Mouse (Mus musculus): ENCODE data around the gene Blvrb. TPM values are rescaled to one million over a fixed set of nuclear protein-coding genes. Genes with fewer than 3 reads are reported as not detected.

Gene Blvrb
- polyA plus RNA-seq (2014; fragmentation: Nextera tagmentation; extraction: Ambion mirVana) = 34.4 and 38.0 TPM in 2 replicates

DNA sequence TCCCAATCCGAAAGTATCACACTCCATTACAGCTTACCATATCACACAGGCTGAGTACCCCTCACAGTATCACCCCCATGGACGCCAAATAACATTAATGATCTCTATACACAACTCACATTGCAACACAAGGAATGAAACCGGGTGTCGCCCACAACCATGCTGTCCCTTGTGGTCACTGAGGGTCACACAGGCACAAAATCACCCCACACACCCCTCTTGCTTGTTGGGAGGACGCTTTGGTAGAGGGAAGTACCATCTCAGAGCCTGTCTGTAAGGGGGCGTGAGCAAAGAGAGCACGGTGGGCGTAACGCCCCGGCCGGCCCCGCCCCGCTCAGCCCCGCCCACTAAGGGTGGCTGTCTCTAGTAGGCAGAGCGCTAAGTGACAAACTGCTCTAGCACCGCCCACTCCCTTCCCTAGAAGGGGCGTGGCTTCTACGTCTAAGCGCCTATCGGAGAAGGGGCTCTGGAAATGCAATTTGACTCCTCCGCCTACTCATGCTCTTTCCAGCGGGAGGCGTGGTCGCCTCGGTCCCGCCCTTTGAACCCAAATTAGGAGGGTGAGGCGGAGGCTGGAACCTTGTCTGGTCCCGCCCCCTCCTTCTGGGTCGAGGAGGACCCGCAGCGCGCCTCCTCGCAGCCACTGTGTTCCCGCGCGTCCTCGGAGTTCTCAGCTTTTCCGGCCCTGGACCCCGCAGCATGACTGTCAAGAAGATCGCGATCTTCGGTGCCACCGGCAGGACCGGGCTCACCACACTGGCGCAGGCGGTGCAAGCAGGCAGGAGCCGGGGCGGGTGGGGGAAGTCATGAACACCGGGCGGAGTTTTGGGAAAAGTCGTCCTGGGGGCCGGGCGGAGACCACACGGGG lies at the start of gene Blvrb, which contains the start of gene Sptbn4:
Gene Blvrb, plus strand, starts transcription at position 560 of the 868 bp plus-strand sequence.
Gene Sptbn4, minus strand, starts transcription at position 268 of the 868 bp plus-strand sequence.
- Histone ChIP-seq H3K4me1 (replicated peaks; ENCODE audit: control insufficient read depth, insufficient read depth, low read length) (peaks cover 10% of the 10 kb centered on the region; the same call in 1 of the 2 replicates), H3K27ac (ENCODE audit: low read depth, low read length) (0 out of 2 replicates have a peak within 1 kb of the TSS, but pooled peaks have one; percentile 3), H3K9ac (ENCODE audit: low read length) (peak within 1 kb of the TSS; percentile 64), H3K4me3 (ENCODE audit: low read depth, low read length) (peak within 1 kb of the TSS; percentile 54), H3K9me3 (ENCODE audit: control insufficient read depth, low read length) (no peaks in the 10 kb centered on the region; the same call in 1 of the 2 replicates), H3K27me3 (ENCODE audit: control insufficient read depth, insufficient read depth, low read length) (peaks cover 26% of the 10 kb centered on the region), H3K36me3 (ENCODE audit: control insufficient read depth, insufficient read depth, low read length) (no peaks in the 10 kb centered on the region), H3K4me2 (ENCODE audit: low read depth, low read length, severe bottlenecking) (peak within 1 kb of the TSS; percentile 93)
- WGBS = under 1% methylated on average over 53 of the region's 54 CpGs
- DNase-seq (ENCODE audit: low spot score) = peak; percentile 98
- ATAC-seq (replicated peaks; ENCODE audit: low FRiP score) = peak; percentile 97

DNA sequence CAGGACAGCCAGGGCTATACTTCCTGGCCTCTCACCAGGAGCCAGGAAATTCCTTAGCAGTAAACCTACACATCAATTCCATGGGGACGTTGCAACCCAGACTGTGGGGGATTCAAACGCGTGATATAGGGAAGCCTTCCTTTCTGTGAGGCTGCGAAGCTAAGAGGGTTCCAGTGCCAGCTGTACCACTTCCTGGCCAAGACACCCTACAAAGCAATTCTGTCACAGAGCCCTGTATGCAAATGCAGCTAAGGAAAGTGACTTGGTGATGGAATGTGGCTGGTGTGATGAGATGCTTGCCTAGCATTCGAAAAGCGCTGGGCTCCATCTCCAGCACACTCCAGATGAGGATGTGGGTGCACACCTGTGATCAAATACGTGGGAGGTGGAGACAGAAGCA lies 47.2 kb upstream of the Blvrb start:
- H3K4me1 ChIP-seq (replicated peaks; ENCODE audit: control insufficient read depth, insufficient read depth, low read length) = peaks cover 9% of the 10 kb centered on the region
- WGBS = 82% methylated on average over 7 of the region's 7 CpGs
- DNase-seq (ENCODE audit: low spot score) = no peak
- no peak overlapping the region for H3K9ac ChIP-seq (ENCODE audit: low read length)
- H3K27me3 ChIP-seq (ENCODE audit: control insufficient read depth, insufficient read depth, low read length) = peaks cover 60% of the 10 kb centered on the region
- H3K27ac ChIP-seq (ENCODE audit: low read depth, low read length) = no peak overlapping the region
- H3K36me3 ChIP-seq (ENCODE audit: control insufficient read depth, insufficient read depth, low read length) = no peaks in the 10 kb centered on the region
- no peak for ATAC-seq (replicated peaks; ENCODE audit: low FRiP score)
- H3K9me3 ChIP-seq (ENCODE audit: control insufficient read depth, low read length) = peaks cover 5% of the 10 kb centered on the region; the same call in 1 of the 2 replicates
- no peak overlapping the region for H3K4me2 ChIP-seq (ENCODE audit: low read depth, low read length, severe bottlenecking)
- no peak overlapping the region for H3K4me3 ChIP-seq (ENCODE audit: low read depth, low read length)

DNA sequence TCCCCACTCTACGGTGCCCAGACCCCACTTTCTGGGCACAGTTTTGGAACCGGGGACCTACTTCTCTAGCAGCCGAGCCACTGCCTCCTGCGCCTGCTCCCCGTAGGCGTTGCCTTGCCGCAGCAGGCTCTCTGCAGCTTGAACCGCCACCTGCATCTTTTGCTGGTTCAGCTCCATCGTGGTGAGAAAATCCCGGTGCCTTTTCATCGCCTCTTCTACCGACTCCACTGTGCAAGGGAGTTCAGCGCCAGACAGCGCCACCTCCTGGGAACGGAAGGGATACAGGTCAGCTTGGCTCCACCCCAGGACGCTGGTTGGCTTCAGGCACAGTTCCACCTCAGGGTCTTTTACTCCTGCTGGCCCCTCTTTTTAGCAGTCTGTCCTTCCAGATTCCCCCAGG lies 45.1 kb upstream of the Blvrb start:
- peaks cover 56% of the 10 kb centered on the region for H3K27me3 ChIP-seq (ENCODE audit: control insufficient read depth, insufficient read depth, low read length)
- no peak for ATAC-seq (replicated peaks; ENCODE audit: low FRiP score)
- no peak overlapping the region for H3K4me2 ChIP-seq (ENCODE audit: low read depth, low read length, severe bottlenecking)
- WGBS = 5% methylated on average over 16 of the region's 16 CpGs
- H3K27ac ChIP-seq (ENCODE audit: low read depth, low read length) = no peak overlapping the region
- H3K9me3 ChIP-seq (ENCODE audit: control insufficient read depth, low read length) = peaks cover 5% of the 10 kb centered on the region; the same call in 1 of the 2 replicates
- no peaks in the 10 kb centered on the region for H3K4me1 ChIP-seq (replicated peaks; ENCODE audit: control insufficient read depth, insufficient read depth, low read length)
- H3K4me3 ChIP-seq (ENCODE audit: low read depth, low read length) = no peak overlapping the region
- no peak overlapping the region for H3K9ac ChIP-seq (ENCODE audit: low read length)
- no peaks in the 10 kb centered on the region for H3K36me3 ChIP-seq (ENCODE audit: control insufficient read depth, insufficient read depth, low read length)
- DNase-seq (ENCODE audit: low spot score) = peak; percentile 84

DNA sequence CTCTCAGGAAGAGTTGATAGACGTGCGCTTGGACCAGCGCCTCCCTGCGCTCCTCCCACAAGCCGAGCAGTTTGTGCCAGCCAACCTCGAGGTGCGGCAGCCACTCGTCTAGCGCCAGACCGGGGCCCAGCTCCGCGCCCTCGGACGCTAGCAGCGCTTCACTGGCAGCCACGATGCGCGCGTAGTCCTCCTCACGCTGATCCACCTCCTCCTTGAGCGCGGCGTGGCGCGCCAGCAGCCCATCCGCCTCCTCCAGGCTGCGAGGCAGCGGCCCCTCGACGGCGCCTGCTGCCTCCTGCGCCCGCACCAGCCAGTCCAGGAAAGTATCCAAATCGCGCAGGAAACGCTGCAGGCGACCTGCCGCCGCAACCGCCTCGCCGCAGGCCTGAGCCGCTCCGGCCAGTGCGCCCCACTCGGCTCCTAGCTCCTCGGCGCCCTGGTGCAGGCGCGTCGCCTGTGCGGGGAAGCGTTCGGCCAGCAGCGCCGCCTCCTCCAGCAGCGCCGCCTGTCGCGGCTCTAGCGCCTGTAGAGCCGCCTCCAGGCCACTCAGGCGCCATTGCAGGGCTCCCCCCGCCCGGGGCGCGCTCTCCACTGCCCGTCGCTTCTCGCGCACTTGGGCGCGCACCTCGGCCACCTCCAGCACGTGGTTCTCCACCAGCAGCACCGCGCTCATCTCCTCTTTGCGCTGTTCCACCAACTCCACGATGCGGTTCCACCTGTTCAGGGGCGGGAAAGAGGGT lies 43.4 kb upstream of the Blvrb start:
- ATAC-seq (replicated peaks; ENCODE audit: low FRiP score) = no peak
- DNase-seq (ENCODE audit: low spot score) = peak; percentile 55
- Histone ChIP-seq H3K9ac (ENCODE audit: low read length) (no peak overlapping the region), H3K4me2 (ENCODE audit: low read depth, low read length, severe bottlenecking) (peak overlapping the region; percentile 21; the same call in 1 of the 2 replicates), H3K36me3 (ENCODE audit: control insufficient read depth, insufficient read depth, low read length) (no peaks in the 10 kb centered on the region), H3K4me3 (ENCODE audit: low read depth, low read length) (no peak overlapping the region), H3K27me3 (ENCODE audit: control insufficient read depth, insufficient read depth, low read length) (peaks cover 66% of the 10 kb centered on the region), H3K9me3 (ENCODE audit: control insufficient read depth, low read length) (peaks cover 5% of the 10 kb centered on the region; the same call in 1 of the 2 replicates), H3K4me1 (replicated peaks; ENCODE audit: control insufficient read depth, insufficient read depth, low read length) (peaks cover 2% of the 10 kb centered on the region), H3K27ac (ENCODE audit: low read depth, low read length) (no peak overlapping the region)
- WGBS = 8% methylated on average over 81 of the region's 81 CpGs

DNA sequence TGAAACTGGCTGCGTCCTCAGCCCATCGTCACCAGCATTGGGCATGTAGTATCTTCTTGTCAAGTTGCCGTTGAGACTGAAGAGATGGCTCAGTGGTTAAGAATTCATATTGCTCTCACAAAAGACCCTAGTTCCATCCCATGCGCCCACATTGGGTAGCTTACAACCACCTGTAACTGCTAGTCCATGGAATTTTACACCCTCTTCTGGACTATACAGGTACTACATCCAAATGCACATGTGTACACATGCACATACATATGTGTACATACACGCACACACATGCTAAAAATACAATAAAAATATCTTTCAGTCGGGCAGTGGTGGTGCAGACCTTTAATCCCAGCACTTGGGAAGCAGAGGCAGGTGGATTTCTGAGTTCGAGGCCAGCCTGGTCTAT lies 41.3 kb upstream of the Blvrb start:
- no peaks in the 10 kb centered on the region for H3K36me3 ChIP-seq (ENCODE audit: control insufficient read depth, insufficient read depth, low read length)
- ATAC-seq (replicated peaks; ENCODE audit: low FRiP score) (no peak), DNase-seq (ENCODE audit: low spot score) (no peak)
- H3K4me1 ChIP-seq (replicated peaks; ENCODE audit: control insufficient read depth, insufficient read depth, low read length) = peaks cover 2% of the 10 kb centered on the region
- H3K27ac ChIP-seq (ENCODE audit: low read depth, low read length) = no peak overlapping the region
- H3K9me3 ChIP-seq (ENCODE audit: control insufficient read depth, low read length) = peaks cover 5% of the 10 kb centered on the region; the same call in 1 of the 2 replicates
- H3K9ac ChIP-seq (ENCODE audit: low read length) = no peak overlapping the region
- H3K4me3 ChIP-seq (ENCODE audit: low read depth, low read length) = no peak overlapping the region
- WGBS = 83% methylated on average over 7 of the region's 7 CpGs
- no peak overlapping the region for H3K4me2 ChIP-seq (ENCODE audit: low read depth, low read length, severe bottlenecking)
- H3K27me3 ChIP-seq (ENCODE audit: control insufficient read depth, insufficient read depth, low read length) = peaks cover 66% of the 10 kb centered on the region

DNA sequence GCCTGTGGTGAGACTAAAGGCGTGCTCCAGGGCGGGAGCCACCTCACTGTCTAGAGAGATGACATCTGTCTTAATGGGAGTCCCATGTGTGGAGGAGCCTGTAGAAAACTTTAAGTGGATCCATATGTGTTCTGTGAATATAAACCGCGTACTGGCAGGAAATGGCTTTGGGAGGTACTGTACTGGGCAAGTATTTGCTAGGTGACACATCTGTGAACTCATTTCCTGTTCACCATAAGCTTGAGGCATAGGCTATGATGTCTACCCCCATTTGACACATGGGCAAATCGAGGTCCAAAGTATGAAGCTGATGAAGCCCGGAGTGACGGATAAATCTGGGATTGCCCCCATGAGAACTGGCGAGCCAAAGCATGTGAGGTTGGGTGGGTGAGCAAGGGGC lies 40.0 kb upstream of the Blvrb start:
- H3K27me3 ChIP-seq (ENCODE audit: control insufficient read depth, insufficient read depth, low read length) = peaks cover 62% of the 10 kb centered on the region
- no peak overlapping the region for H3K9ac ChIP-seq (ENCODE audit: low read length)
- 65% methylated on average over 8 of the region's 8 CpGs for whole genome bisulfite sequencing
- H3K4me3 ChIP-seq (ENCODE audit: low read depth, low read length) = no peak overlapping the region
- H3K4me1 ChIP-seq (replicated peaks; ENCODE audit: control insufficient read depth, insufficient read depth, low read length) = peaks cover 2% of the 10 kb centered on the region
- no peak overlapping the region for H3K27ac ChIP-seq (ENCODE audit: low read depth, low read length)
- no peaks in the 10 kb centered on the region for H3K36me3 ChIP-seq (ENCODE audit: control insufficient read depth, insufficient read depth, low read length)
- ATAC-seq (replicated peaks; ENCODE audit: low FRiP score) (no peak), DNase-seq (ENCODE audit: low spot score) (no peak)
- H3K9me3 ChIP-seq (ENCODE audit: control insufficient read depth, low read length) = peaks cover 5% of the 10 kb centered on the region; the same call in 1 of the 2 replicates
- H3K4me2 ChIP-seq (ENCODE audit: low read depth, low read length, severe bottlenecking) = peak overlapping the region; percentile 70; the same call in 1 of the 2 replicates

DNA sequence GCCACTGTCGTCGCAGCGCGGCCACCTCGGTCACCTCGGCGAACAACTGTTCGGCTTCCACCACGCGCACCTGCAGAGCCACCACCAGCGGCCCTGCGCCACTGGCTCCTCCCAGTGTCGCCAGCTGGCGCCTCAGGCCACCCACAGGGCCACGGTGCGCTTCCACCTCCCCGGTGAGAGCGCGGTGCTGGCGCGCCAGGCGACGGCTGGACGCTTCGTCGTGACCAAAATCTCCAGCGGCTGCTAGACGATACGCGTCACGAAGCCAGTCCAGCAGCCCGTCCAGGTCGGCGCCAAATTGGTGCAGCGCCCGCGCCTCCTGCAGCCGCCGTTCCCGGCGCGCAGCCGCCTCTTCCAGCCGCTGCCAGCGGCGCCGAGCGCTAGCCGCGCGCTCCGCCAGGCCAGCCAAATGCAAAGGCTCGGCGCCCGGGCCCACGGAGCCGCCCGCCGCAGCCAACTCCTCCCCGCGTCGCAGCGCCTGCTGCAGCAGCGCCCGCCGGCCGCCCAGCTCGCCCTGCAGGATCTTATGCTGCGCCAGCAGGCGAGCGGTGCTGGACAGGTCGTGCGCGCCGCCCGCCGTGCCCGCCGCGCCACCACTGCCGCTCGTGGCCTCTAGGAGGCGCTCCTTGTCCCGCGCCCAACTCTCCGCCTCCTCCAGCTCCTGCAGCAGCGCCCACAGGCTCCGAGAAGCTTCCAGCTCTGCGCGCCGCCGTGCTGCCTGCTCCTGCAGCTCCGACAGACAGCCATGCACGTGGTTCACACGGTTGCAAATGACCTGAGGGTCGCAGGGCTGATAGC lies 39.2 kb upstream of the Blvrb start:
- peak overlapping the region; percentile 70 for H3K4me2 ChIP-seq (ENCODE audit: low read depth, low read length, severe bottlenecking)
- 1% methylated on average over 95 of the region's 96 CpGs for WGBS
- peaks cover 54% of the 10 kb centered on the region for H3K27me3 ChIP-seq (ENCODE audit: control insufficient read depth, insufficient read depth, low read length)
- H3K9me3 ChIP-seq (ENCODE audit: control insufficient read depth, low read length) = no peaks in the 10 kb centered on the region; the same call in 1 of the 2 replicates
- peaks cover 2% of the 10 kb centered on the region for H3K4me1 ChIP-seq (replicated peaks; ENCODE audit: control insufficient read depth, insufficient read depth, low read length)
- no peaks in the 10 kb centered on the region for H3K36me3 ChIP-seq (ENCODE audit: control insufficient read depth, insufficient read depth, low read length)
- DNase-seq (ENCODE audit: low spot score) = peak; percentile 91
- H3K4me3 ChIP-seq (ENCODE audit: low read depth, low read length) = peak overlapping the region; percentile 39
- peak; percentile 81 for ATAC-seq (replicated peaks; ENCODE audit: low FRiP score)
- no peak overlapping the region for H3K27ac ChIP-seq (ENCODE audit: low read depth, low read length)
- 0 out of 2 replicates have a peak overlapping the region, but pooled peaks have one; percentile 39 for H3K9ac ChIP-seq (ENCODE audit: low read length)

DNA sequence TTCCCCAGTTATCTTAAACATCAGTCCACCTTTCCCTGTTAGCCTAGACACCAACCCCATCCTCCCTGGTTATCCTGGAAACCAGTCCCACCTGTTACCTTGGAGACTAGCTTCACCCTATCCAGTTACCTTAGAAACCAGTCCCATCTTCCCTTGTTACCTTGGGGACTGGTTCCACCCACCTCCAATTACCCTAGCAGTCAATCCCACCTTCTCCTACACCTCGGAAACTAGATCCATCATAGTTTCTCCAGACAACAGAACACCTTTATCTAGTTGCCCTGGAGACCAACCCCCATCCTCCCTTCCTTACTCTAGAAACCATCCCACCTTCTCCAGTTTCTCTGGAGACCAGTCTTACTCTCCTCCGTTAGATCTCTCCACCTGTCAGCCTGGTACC lies 30.6 kb upstream of the Blvrb start:
- WGBS = 84% methylated on average over 2 of the region's 2 CpGs
- no peak for DNase-seq (ENCODE audit: low spot score)

More for the DNA sequence above, 30.6 kb upstream of the Blvrb start:
- no peak for ATAC-seq (replicated peaks; ENCODE audit: low FRiP score)
- H3K4me3 ChIP-seq (ENCODE audit: low read depth, low read length) = no peak overlapping the region
- H3K4me1 ChIP-seq (replicated peaks; ENCODE audit: control insufficient read depth, insufficient read depth, low read length) = no peaks in the 10 kb centered on the region
- H3K9ac ChIP-seq (ENCODE audit: low read length) = no peak overlapping the region
- H3K27ac ChIP-seq (ENCODE audit: low read depth, low read length) = no peak overlapping the region
- H3K9me3 ChIP-seq (ENCODE audit: control insufficient read depth, low read length) = no peaks in the 10 kb centered on the region
- no peaks in the 10 kb centered on the region for H3K27me3 ChIP-seq (ENCODE audit: control insufficient read depth, insufficient read depth, low read length)
- no peak overlapping the region for H3K4me2 ChIP-seq (ENCODE audit: low read depth, low read length, severe bottlenecking)
- no peaks in the 10 kb centered on the region for H3K36me3 ChIP-seq (ENCODE audit: control insufficient read depth, insufficient read depth, low read length)

Measured in forebrain, embryonic 11.5 days (tissue).